Mouse (Mus musculus): Measurements from ENCODE around the gene Alkbh2. TPM values are rescaled to one million over a fixed set of nuclear protein-coding genes. Genes with fewer than 3 reads are reported as not detected.
A peak's percentile ranks its signal among the peaks of the same experiment; 100 is the strongest.

Gene Alkbh2
- polyA plus RNA-seq, 1 experiment, result 9.6 TPM

- whole genome bisulfite sequencing, result 25% methylated on average over 9 of the region's 9 CpGs
- no peak overlapping the region for H3K4me3 ChIP-seq (ENCODE audit: insufficient read depth, low read depth, low read length)
- no peaks in the 10 kb centered on the region for H3K27me3 ChIP-seq (replicated peaks; ENCODE audit: control insufficient read depth, insufficient read depth, low read length)
- DNase-seq, result peak; percentile 94
- no peaks in the 10 kb centered on the region for H3K36me3 ChIP-seq (ENCODE audit: control insufficient read depth, insufficient read depth, low read length)
- H3K4me1 ChIP-seq (ENCODE audit: control insufficient read depth, insufficient read depth, low read length), result peaks cover 9% of the 10 kb centered on the region
- no peak for TF ChIP-seq POLR2A (IDR thresholded peaks at IDR 0.05; ENCODE audit: low read depth, low read length)
- no peak for TF ChIP-seq CTCF (conservative IDR thresholded peaks at IDR 0.05; ENCODE audit: insufficient read depth, insufficient read length, low read depth, low read length)
- H3K27ac ChIP-seq (ENCODE audit: insufficient read depth, low read depth, low read length), result peak overlapping the region; percentile 85
These were observed 11.2 kb upstream of the Alkbh2 start for GRCm38 (mm10) chr5:114139175-114139574.

- H3K4me3 ChIP-seq (ENCODE audit: insufficient read depth, low read depth, low read length), result no peak overlapping the region
These were observed 10.5 kb upstream of the Alkbh2 start for GRCm38 (mm10) chr5:114138277-114139164.

GRCm38 (mm10) chr5:114137481-114138276 lies 9.7 kb upstream of the Alkbh2 start:
- Histone ChIP-seq H3K27me3 (replicated peaks; ENCODE audit: control insufficient read depth, insufficient read depth, low read length) (no peaks in the 10 kb centered on the region), H3K27ac (ENCODE audit: insufficient read depth, low read depth, low read length) (no peak overlapping the region), H3K4me3 (ENCODE audit: insufficient read depth, low read depth, low read length) (no peak overlapping the region), H3K36me3 (ENCODE audit: control insufficient read depth, insufficient read depth, low read length) (no peaks in the 10 kb centered on the region), H3K4me1 (ENCODE audit: control insufficient read depth, insufficient read depth, low read length) (peaks cover 9% of the 10 kb centered on the region)
- no peak for TF ChIP-seq CTCF (conservative IDR thresholded peaks at IDR 0.05; ENCODE audit: insufficient read depth, insufficient read length, low read depth, low read length)
- DNase-seq, result no peak
- whole genome bisulfite sequencing, result 69% methylated on average over 15 of the region's 15 CpGs

More at GRCm38 (mm10) chr5:114138277-114139164, 10.5 kb upstream of the Alkbh2 start:
- Histone ChIP-seq H3K4me1 (ENCODE audit: control insufficient read depth, insufficient read depth, low read length) (peaks cover 9% of the 10 kb centered on the region), H3K27ac (ENCODE audit: insufficient read depth, low read depth, low read length) (peak overlapping the region; percentile 70), H3K36me3 (ENCODE audit: control insufficient read depth, insufficient read depth, low read length) (no peaks in the 10 kb centered on the region), H3K27me3 (replicated peaks; ENCODE audit: control insufficient read depth, insufficient read depth, low read length) (no peaks in the 10 kb centered on the region)
- peak; percentile 53 for DNase-seq
- WGBS, result 33% methylated on average over 21 of the region's 21 CpGs
- no peak for TF ChIP-seq CTCF (conservative IDR thresholded peaks at IDR 0.05; ENCODE audit: insufficient read depth, insufficient read length, low read depth, low read length)
- TF ChIP-seq POLR2A (IDR thresholded peaks at IDR 0.05; ENCODE audit: low read depth, low read length), result no peak

- Histone ChIP-seq H3K27ac (ENCODE audit: insufficient read depth, low read depth, low read length) (no peak overlapping the region), H3K36me3 (ENCODE audit: control insufficient read depth, insufficient read depth, low read length) (no peaks in the 10 kb centered on the region), H3K27me3 (replicated peaks; ENCODE audit: control insufficient read depth, insufficient read depth, low read length) (no peaks in the 10 kb centered on the region), H3K4me1 (ENCODE audit: control insufficient read depth, insufficient read depth, low read length) (peaks cover 14% of the 10 kb centered on the region), H3K4me3 (ENCODE audit: insufficient read depth, low read depth, low read length) (no peak overlapping the region)
- TF ChIP-seq POLR2A (IDR thresholded peaks at IDR 0.05; ENCODE audit: low read depth, low read length) (no peak), CTCF (conservative IDR thresholded peaks at IDR 0.05; ENCODE audit: insufficient read depth, insufficient read length, low read depth, low read length) (no peak)
- DNase-seq, result no peak
- WGBS, result 90% methylated on average over 10 of the region's 10 CpGs
These were observed 7.5 kb upstream of the Alkbh2 start for GRCm38 (mm10) chr5:114135516-114135915.

GRCm38 (mm10) chr5:114134091-114134534 lies 6.1 kb upstream of the Alkbh2 start:
- H3K4me1 ChIP-seq (ENCODE audit: control insufficient read depth, insufficient read depth, low read length), result peaks cover 12% of the 10 kb centered on the region
- H3K36me3 ChIP-seq (ENCODE audit: control insufficient read depth, insufficient read depth, low read length), result no peaks in the 10 kb centered on the region
- no peak overlapping the region for H3K4me3 ChIP-seq (ENCODE audit: insufficient read depth, low read depth, low read length)
- WGBS, result 63% methylated on average over 6 of the region's 6 CpGs
- peak; percentile 63 for TF ChIP-seq CTCF (conservative IDR thresholded peaks at IDR 0.05; ENCODE audit: insufficient read depth, insufficient read length, low read depth, low read length)
- no peak for TF ChIP-seq POLR2A (IDR thresholded peaks at IDR 0.05; ENCODE audit: low read depth, low read length)
- H3K27ac ChIP-seq (ENCODE audit: insufficient read depth, low read depth, low read length), result no peak overlapping the region
- no peaks in the 10 kb centered on the region for H3K27me3 ChIP-seq (replicated peaks; ENCODE audit: control insufficient read depth, insufficient read depth, low read length)
- DNase-seq, result peak; percentile 50

GRCm38 (mm10) chr5:114132841-114133240 lies 4.8 kb upstream of the Alkbh2 start:
- H3K36me3 ChIP-seq (ENCODE audit: control insufficient read depth, insufficient read depth, low read length), result no peaks in the 10 kb centered on the region
- H3K27me3 ChIP-seq (replicated peaks; ENCODE audit: control insufficient read depth, insufficient read depth, low read length), result no peaks in the 10 kb centered on the region
- TF ChIP-seq CTCF (conservative IDR thresholded peaks at IDR 0.05; ENCODE audit: insufficient read depth, insufficient read length, low read depth, low read length) (no peak), POLR2A (IDR thresholded peaks at IDR 0.05; ENCODE audit: low read depth, low read length) (no peak)
- no peak overlapping the region for H3K4me3 ChIP-seq (ENCODE audit: insufficient read depth, low read depth, low read length)
- no peak for DNase-seq
- H3K27ac ChIP-seq (ENCODE audit: insufficient read depth, low read depth, low read length), result no peak overlapping the region
- H3K4me1 ChIP-seq (ENCODE audit: control insufficient read depth, insufficient read depth, low read length), result 0 out of 2 replicates have a peak, but pooled peaks cover 5% of the 10 kb centered on the region
- WGBS, result 96% methylated on average over 6 of the region's 6 CpGs

GRCm38 (mm10) chr5:114131521-114131840 lies 3.5 kb upstream of the Alkbh2 start:
- Histone ChIP-seq H3K36me3 (ENCODE audit: control insufficient read depth, insufficient read depth, low read length) (no peaks in the 10 kb centered on the region), H3K27me3 (replicated peaks; ENCODE audit: control insufficient read depth, insufficient read depth, low read length) (no peaks in the 10 kb centered on the region), H3K27ac (ENCODE audit: insufficient read depth, low read depth, low read length) (peak overlapping the region; percentile 59), H3K4me3 (ENCODE audit: insufficient read depth, low read depth, low read length) (peak overlapping the region; percentile 77), H3K4me1 (ENCODE audit: control insufficient read depth, insufficient read depth, low read length) (0 out of 2 replicates have a peak, but pooled peaks cover 5% of the 10 kb centered on the region)
- 1% methylated on average over 15 of the region's 15 CpGs for WGBS
- no peak for TF ChIP-seq CTCF (conservative IDR thresholded peaks at IDR 0.05; ENCODE audit: insufficient read depth, insufficient read length, low read depth, low read length)
- TF ChIP-seq POLR2A (IDR thresholded peaks at IDR 0.05; ENCODE audit: low read depth, low read length), result no peak
- peak; percentile 80 for DNase-seq
